Mouse (Mus musculus): Measurements from ENCODE around the gene D7Ertd443e. TPM values are rescaled to one million over a fixed set of nuclear protein-coding genes. Genes with fewer than 3 reads are reported as not detected.

D7Ertd443e gene
- polyA plus RNA-seq, 1 experiment from 2014 or later: 0.72 TPM

GRCm38 (mm10) chr7:134229899-134230298 lies 155.6 kb downstream of the D7Ertd443e start:
- Histone ChIP-seq H3K4me3 (ENCODE audit: low read depth, low read length) (no peak overlapping the region), H3K27ac (replicated peaks; ENCODE audit: low read depth, low read length) (no peak overlapping the region), H3K27me3 (replicated peaks; ENCODE audit: control insufficient read depth, insufficient read depth, low read length) (peaks cover 14% of the 10 kb centered on the region; the same call in 1 of the 2 replicates), H3K9ac (ENCODE audit: low read depth, low read length) (no peak overlapping the region), H3K9me3 (ENCODE audit: control insufficient read depth, low read length) (no peaks in the 10 kb centered on the region), H3K4me1 (ENCODE audit: control insufficient read depth, insufficient read depth, low read length) (no peaks in the 10 kb centered on the region; the same call in 1 of the 2 replicates), H3K4me2 (ENCODE audit: low read depth, low read length) (no peak overlapping the region), H3K36me3 (ENCODE audit: control insufficient read depth, insufficient read depth, low read length) (no peaks in the 10 kb centered on the region)
- 83% methylated on average over 2 of the region's 2 CpGs for WGBS
- ATAC-seq (ENCODE audit: low read depth) (no peak), DNase-seq (ENCODE audit: low spot score) (no peak)

GRCm38 (mm10) chr7:134227773-134228455 lies 157.5 kb downstream of the D7Ertd443e start:
- peaks cover 5% of the 10 kb centered on the region; the same call in 1 of the 2 replicates for H3K4me1 ChIP-seq (ENCODE audit: control insufficient read depth, insufficient read depth, low read length)
- H3K36me3 ChIP-seq (ENCODE audit: control insufficient read depth, insufficient read depth, low read length): no peaks in the 10 kb centered on the region
- DNase-seq (ENCODE audit: low spot score) (peak; percentile 63), ATAC-seq (ENCODE audit: low read depth) (no peak)
- 28% methylated on average over 13 of the region's 13 CpGs for WGBS
- H3K4me3 ChIP-seq (ENCODE audit: low read depth, low read length): no peak overlapping the region
- H3K9ac ChIP-seq (ENCODE audit: low read depth, low read length): no peak overlapping the region
- H3K4me2 ChIP-seq (ENCODE audit: low read depth, low read length): no peak overlapping the region
- H3K27ac ChIP-seq (replicated peaks; ENCODE audit: low read depth, low read length): peak overlapping the region; percentile 29; the same call in 1 of the 2 replicates
- H3K9me3 ChIP-seq (ENCODE audit: control insufficient read depth, low read length): no peaks in the 10 kb centered on the region
- peaks cover 19% of the 10 kb centered on the region; the same call in 1 of the 2 replicates for H3K27me3 ChIP-seq (replicated peaks; ENCODE audit: control insufficient read depth, insufficient read depth, low read length)

GRCm38 (mm10) chr7:134227101-134227500 lies 158.4 kb downstream of the D7Ertd443e start:
- Histone ChIP-seq H3K27ac (replicated peaks; ENCODE audit: low read depth, low read length) (no peak overlapping the region), H3K27me3 (replicated peaks; ENCODE audit: control insufficient read depth, insufficient read depth, low read length) (peaks cover 19% of the 10 kb centered on the region; the same call in 1 of the 2 replicates), H3K4me2 (ENCODE audit: low read depth, low read length) (no peak overlapping the region), H3K9me3 (ENCODE audit: control insufficient read depth, low read length) (no peaks in the 10 kb centered on the region), H3K9ac (ENCODE audit: low read depth, low read length) (no peak overlapping the region), H3K4me1 (ENCODE audit: control insufficient read depth, insufficient read depth, low read length) (peaks cover 5% of the 10 kb centered on the region; the same call in 1 of the 2 replicates), H3K36me3 (ENCODE audit: control insufficient read depth, insufficient read depth, low read length) (no peaks in the 10 kb centered on the region), H3K4me3 (ENCODE audit: low read depth, low read length) (no peak overlapping the region)
- DNase-seq (ENCODE audit: low spot score) (no peak), ATAC-seq (ENCODE audit: low read depth) (no peak)
- 77% methylated on average over 4 of the region's 4 CpGs for WGBS

- Histone ChIP-seq H3K9me3 (ENCODE audit: control insufficient read depth, low read length) (no peaks in the 10 kb centered on the region), H3K27ac (replicated peaks; ENCODE audit: low read depth, low read length) (no peak overlapping the region), H3K4me1 (ENCODE audit: control insufficient read depth, insufficient read depth, low read length) (peaks cover 5% of the 10 kb centered on the region; the same call in 1 of the 2 replicates), H3K4me3 (ENCODE audit: low read depth, low read length) (no peak overlapping the region), H3K4me2 (ENCODE audit: low read depth, low read length) (no peak overlapping the region), H3K9ac (ENCODE audit: low read depth, low read length) (no peak overlapping the region), H3K36me3 (ENCODE audit: control insufficient read depth, insufficient read depth, low read length) (no peaks in the 10 kb centered on the region), H3K27me3 (replicated peaks; ENCODE audit: control insufficient read depth, insufficient read depth, low read length) (peaks cover 19% of the 10 kb centered on the region; the same call in 1 of the 2 replicates)
- WGBS: 88% methylated on average over 3 of the region's 3 CpGs
- ATAC-seq (ENCODE audit: low read depth): no peak
- DNase-seq (ENCODE audit: low spot score): no peak
Observed at GRCm38 (mm10) chr7:134226231-134226630, 159.2 kb downstream of the D7Ertd443e start.

- peak overlapping the region; percentile 98 for H3K4me2 ChIP-seq (ENCODE audit: low read depth, low read length)
- H3K36me3 ChIP-seq (ENCODE audit: control insufficient read depth, insufficient read depth, low read length): no peaks in the 10 kb centered on the region
- ATAC-seq (ENCODE audit: low read depth) (peak; percentile 68), DNase-seq (ENCODE audit: low spot score) (peak; percentile 76)
- H3K9me3 ChIP-seq (ENCODE audit: control insufficient read depth, low read length): no peaks in the 10 kb centered on the region
- H3K4me1 ChIP-seq (ENCODE audit: control insufficient read depth, insufficient read depth, low read length): peaks cover 5% of the 10 kb centered on the region; the same call in 1 of the 2 replicates
- peaks cover 19% of the 10 kb centered on the region; the same call in 1 of the 2 replicates for H3K27me3 ChIP-seq (replicated peaks; ENCODE audit: control insufficient read depth, insufficient read depth, low read length)
- peak overlapping the region; percentile 67 for H3K4me3 ChIP-seq (ENCODE audit: low read depth, low read length)
- peak overlapping the region; percentile 77 for H3K27ac ChIP-seq (replicated peaks; ENCODE audit: low read depth, low read length)
- WGBS: 0% methylated on average over 64 of the region's 90 CpGs
- H3K9ac ChIP-seq (ENCODE audit: low read depth, low read length): peak overlapping the region; percentile 76
Observed at GRCm38 (mm10) chr7:134224741-134225612, 160.5 kb downstream of the D7Ertd443e start.

GRCm38 (mm10) chr7:134224421-134224740 lies 161.1 kb downstream of the D7Ertd443e start:
- H3K4me2 ChIP-seq (ENCODE audit: low read depth, low read length): peak overlapping the region; percentile 98
- H3K4me1 ChIP-seq (ENCODE audit: control insufficient read depth, insufficient read depth, low read length): peaks cover 5% of the 10 kb centered on the region; the same call in 1 of the 2 replicates
- peak overlapping the region; percentile 77 for H3K27ac ChIP-seq (replicated peaks; ENCODE audit: low read depth, low read length)
- H3K36me3 ChIP-seq (ENCODE audit: control insufficient read depth, insufficient read depth, low read length): no peaks in the 10 kb centered on the region
- peak overlapping the region; percentile 76 for H3K9ac ChIP-seq (ENCODE audit: low read depth, low read length)
- WGBS: 0% methylated on average over 10 of the region's 14 CpGs
- ATAC-seq (ENCODE audit: low read depth): no peak; the same call in 1 of the 2 replicates
- H3K27me3 ChIP-seq (replicated peaks; ENCODE audit: control insufficient read depth, insufficient read depth, low read length): peaks cover 19% of the 10 kb centered on the region; the same call in 1 of the 2 replicates
- peak overlapping the region; percentile 67 for H3K4me3 ChIP-seq (ENCODE audit: low read depth, low read length)
- H3K9me3 ChIP-seq (ENCODE audit: control insufficient read depth, low read length): no peaks in the 10 kb centered on the region
- DNase-seq (ENCODE audit: low spot score): no peak

GRCm38 (mm10) chr7:134223444-134224161 lies 161.9 kb downstream of the D7Ertd443e start:
- Histone ChIP-seq H3K4me2 (ENCODE audit: low read depth, low read length) (peak overlapping the region; percentile 98), H3K9ac (ENCODE audit: low read depth, low read length) (peak overlapping the region; percentile 76; the same call in 1 of the 2 replicates), H3K27me3 (replicated peaks; ENCODE audit: control insufficient read depth, insufficient read depth, low read length) (peaks cover 19% of the 10 kb centered on the region; the same call in 1 of the 2 replicates), H3K9me3 (ENCODE audit: control insufficient read depth, low read length) (no peaks in the 10 kb centered on the region), H3K4me1 (ENCODE audit: control insufficient read depth, insufficient read depth, low read length) (peaks cover 5% of the 10 kb centered on the region; the same call in 1 of the 2 replicates), H3K36me3 (ENCODE audit: control insufficient read depth, insufficient read depth, low read length) (no peaks in the 10 kb centered on the region), H3K4me3 (ENCODE audit: low read depth, low read length) (peak overlapping the region; percentile 67), H3K27ac (replicated peaks; ENCODE audit: low read depth, low read length) (no peak overlapping the region)
- DNase-seq (ENCODE audit: low spot score): peak; percentile 85
- no peak for ATAC-seq (ENCODE audit: low read depth)
- 28% methylated on average over 16 of the region's 16 CpGs for WGBS
